Mouse (Mus musculus): ENCODE data around the gene Abcc9.

Abcc9 gene

DNA sequence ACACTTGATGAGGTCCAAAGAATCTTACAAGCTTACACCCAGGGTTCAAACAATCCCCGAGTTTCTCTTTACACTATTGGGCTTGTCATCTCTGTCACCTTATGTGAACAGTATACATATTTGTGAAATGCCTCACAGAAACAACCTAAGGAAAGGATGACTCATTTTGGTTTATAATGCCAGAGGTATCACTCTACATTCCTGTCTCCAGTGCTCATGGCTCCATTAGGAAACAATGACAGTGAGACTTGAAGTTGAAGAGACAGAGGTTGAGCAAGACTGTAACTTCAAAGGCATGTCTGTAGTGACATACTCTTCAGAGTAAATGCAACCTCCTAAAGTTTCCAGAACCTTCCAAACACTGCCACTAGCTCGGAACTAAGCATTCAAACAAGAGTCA is 153.7 kb downstream of the Abcc9 start:
- DNase-seq (ENCODE audit: low read depth), result no peak

DNA sequence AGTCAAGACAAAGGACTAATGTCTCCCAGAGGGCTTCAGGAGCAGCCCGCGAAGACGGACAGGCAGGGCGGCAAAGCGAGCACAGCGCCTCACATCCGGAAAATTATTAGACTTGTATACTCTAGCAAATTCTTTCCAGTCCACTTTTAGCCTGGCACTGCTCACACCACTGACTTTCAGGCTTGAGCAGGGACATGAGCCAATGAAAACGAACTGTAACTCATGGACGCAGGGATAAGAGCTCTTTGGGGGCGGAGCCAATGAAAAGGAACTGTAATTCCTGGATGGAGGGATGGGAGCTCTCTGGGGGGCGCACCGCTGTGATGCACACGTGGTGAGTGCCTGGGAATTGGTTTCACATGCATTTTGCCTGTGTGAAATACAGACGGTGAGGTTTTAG is 157.0 kb downstream of the Abcc9 start:
- no peak for DNase-seq (ENCODE audit: low read depth)

DNA sequence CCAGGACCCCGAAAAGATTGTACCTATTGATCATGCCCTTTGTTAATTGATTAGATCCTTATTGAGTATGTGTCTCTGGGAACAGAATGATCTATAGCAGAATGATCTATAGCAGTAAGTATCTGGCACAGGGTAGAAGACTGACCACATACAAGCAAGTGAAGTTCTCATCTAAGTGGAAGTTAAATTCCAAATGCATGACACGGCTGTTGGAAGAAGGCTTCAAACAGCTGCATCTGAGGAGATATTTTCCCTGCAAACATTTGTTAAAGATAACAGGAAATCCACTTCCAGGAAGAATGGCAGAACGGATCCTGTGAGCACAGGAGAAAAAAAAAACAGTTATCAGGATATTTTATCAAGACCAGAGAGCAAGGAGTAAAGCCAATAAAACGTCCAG is 158.5 kb downstream of the Abcc9 start:
- DNase-seq (ENCODE audit: low read depth), result no peak

DNA sequence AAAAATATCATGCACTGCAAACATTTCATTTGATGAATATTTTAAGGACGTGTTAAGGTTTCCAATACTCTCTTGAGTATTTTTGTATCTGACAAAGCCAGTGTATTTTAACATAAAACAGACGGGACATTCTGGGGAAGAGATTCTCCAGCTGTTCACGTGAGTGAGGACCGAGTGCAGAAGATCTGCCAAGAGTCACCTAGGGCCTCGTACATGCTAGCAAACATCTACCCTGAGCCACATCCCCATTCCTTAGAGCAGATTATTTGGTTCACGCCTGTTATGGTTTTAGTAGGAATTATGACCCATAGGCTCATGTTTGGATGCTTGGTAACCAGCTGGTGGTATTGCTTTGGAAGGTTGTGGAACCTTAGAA is 159.3 kb downstream of the Abcc9 start:
- DNase-seq (ENCODE audit: low read depth), result no peak

DNA sequence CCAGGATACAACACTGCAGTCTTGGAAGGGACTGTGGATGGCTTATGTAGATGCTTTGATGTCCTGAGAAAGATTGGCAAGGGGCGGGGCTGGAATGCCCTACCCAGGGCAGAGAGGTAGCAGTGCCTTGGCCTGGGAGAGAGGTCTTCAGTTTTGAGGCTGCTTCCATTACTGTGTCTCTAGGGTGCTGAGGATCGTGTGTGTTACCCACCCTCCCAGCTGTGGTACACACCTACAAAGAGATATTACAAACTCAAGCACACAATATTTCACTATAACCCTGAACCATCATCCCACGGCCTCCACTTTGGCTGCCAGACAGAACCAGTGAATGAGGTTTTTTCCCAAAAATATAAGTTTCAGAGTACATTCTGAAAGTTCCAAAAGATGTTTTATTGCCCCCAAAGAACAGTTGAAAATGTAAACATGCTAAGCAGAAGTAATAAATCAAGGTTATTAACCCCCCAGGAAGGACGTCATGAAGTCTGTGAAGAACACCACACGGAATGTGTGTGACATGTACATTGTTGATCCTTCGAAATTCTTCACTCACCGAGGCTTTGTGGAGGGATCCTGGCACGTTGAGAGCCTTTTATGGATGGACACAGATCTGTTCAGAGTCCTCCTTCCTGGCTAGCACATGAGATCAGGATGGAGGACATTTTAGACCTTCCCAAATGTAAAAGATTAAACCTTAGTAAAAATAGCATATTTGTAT is 159.9 kb downstream of the Abcc9 start:
- no peak for DNase-seq (ENCODE audit: low read depth)

DNA sequence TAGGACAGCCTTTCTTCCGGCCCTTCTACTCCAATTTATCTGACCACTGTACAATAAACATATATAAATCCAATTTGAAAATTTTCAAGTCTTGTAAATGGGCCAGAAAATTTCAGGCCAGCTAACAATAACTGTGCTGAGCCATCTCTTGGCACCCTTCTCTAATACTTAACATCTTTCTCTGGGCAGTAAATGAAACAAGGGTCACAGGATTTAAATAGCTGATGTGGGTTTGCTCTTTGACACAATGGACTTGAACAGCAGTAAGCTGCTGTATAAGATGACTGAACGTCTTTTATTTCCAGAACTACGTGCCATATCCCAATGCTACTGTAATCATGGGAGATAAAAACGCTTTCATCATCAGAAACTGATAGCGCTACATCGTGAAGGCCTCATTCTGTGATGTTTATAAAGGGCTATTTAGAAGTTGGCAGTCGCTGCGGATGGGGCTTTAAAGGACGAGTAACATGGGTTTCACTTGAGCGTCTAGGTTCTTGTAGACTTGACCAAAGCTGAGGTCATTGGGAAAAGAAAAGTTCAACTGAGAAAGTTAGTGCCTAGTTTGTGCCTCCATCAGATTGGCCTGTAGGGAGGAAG is 161.5 kb downstream of the Abcc9 start:
- DNase-seq (ENCODE audit: low read depth), result no peak

DNA sequence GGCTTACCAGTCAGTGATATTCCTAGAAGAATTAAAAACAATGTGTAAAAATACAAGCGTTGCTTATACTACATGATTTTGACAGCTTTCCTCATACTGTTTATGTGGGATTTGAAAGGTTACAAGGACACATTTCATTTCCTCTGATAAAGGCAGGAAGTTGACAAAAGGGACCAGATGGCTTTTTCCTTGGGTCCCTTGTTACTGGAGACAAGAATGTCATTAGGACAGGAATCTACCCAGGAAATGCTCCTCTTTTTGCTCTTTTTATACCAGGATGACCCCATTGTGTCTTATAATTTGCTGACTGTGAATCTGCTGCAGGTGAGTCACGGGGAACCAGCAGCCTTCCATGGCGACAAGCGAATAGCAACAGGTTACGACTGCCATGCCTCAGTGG is 162.0 kb downstream of the Abcc9 start:
- DNase-seq (ENCODE audit: low read depth), result no peak

DNA sequence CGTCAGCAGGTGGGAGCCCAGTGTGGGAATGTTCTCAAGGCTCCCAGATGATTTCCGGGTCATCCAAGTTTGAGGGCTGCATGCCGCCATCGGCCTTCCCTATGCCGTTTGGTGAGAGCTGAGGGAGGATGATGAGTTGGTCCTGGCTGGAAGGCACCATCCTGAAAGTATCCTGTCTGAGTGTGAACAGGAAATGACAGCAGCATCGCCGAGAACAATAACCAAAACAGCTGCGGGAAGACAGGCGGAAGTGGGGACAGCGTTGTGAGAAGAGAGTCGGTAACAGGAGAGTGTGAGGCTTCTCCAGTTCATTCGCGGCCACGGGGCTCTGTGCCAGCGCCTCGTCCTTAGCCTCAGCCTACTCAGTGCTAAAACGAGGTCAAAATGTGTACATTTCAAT is 163.6 kb downstream of the Abcc9 start:
- DNase-seq (ENCODE audit: low read depth), result no peak

Measured in 416B (cell line).